Mouse (Mus musculus) cortical plate, adult 2 months (tissue): ENCODE measurements around the gene Fam227b.

Experiments used
- CTCF ChIP-seq: fragments of 200-500 bp; IDR thresholded peaks from 2 replicates; pipeline ENCODE4 v1.5.1; 2011; ENCODE audit warnings: mild to moderate bottlenecking, control low read depth, low read length; ENCODE audit not compliant: insufficient read depth; ENCODE audit errors: extremely low read depth
- POLR2A ChIP-seq: fragments of 200-500 bp; IDR thresholded peaks from 2 replicates; pipeline ENCODE4 v1.6.1; 2011; ENCODE audit warnings: mild to moderate bottlenecking, low read length, control low read depth; ENCODE audit not compliant: insufficient read depth; ENCODE audit errors: extremely low read depth

- TF ChIP-seq CTCF, result no peak
- TF ChIP-seq POLR2A, result no peak
These were observed 176.6 kb downstream of the Fam227b start for GRCm38 (mm10) chr2:125975206-125975605.
